Mouse (Mus musculus) limb, embryonic 15.5 days (tissue): ENCODE data around the gene Usp25. TPM values are rescaled to one million over a fixed set of nuclear protein-coding genes. Genes with fewer than 3 reads are reported as not detected.

Experiments used
- ATAC-seq: fragments of 200-750 bp; cut with Nextera tagmentation; 2 replicates; pipeline ENCODE4 v1.8.0; 2017; ENCODE audit warnings: low read depth, moderate TSS enrichment; ENCODE audit not compliant: insufficient number of reproducible peaks, low FRiP score, low TSS enrichment
- H3K27ac ChIP-seq: fragments of 300-500 bp; sonication (generic); 2 replicates; pipeline ENCODE4 v1.5.1; 2015; ENCODE audit warnings: moderate library complexity, mild to moderate bottlenecking, inconsistent platforms
- H3K27me3 ChIP-seq: fragments of 300-500 bp; sonication (generic); 2 replicates; pipeline ENCODE4 v1.6.1; 2015; ENCODE audit warnings: inconsistent platforms
- H3K36me3 ChIP-seq: fragments of 300-500 bp; sonication (generic); 2 replicates; pipeline ENCODE4 v1.6.1; 2015; ENCODE audit warnings: inconsistent platforms
- H3K4me1 ChIP-seq: fragments of 300-500 bp; sonication (generic); 2 replicates; pipeline ENCODE4 v1.6.1; 2015; ENCODE audit warnings: inconsistent platforms
- H3K4me2 ChIP-seq: fragments of 300-500 bp; sonication (generic); 2 replicates; pipeline ENCODE4 v1.6.1; 2015; ENCODE audit warnings: mild to moderate bottlenecking, inconsistent platforms
- H3K4me3 ChIP-seq: fragments of 300-500 bp; sonication (generic); 2 replicates; pipeline ENCODE4 v1.5.1; 2015; ENCODE audit warnings: mild to moderate bottlenecking, inconsistent platforms
- H3K9ac ChIP-seq: fragments of 300-500 bp; sonication (generic); 2 replicates; pipeline ENCODE4 v1.6.1; 2015; ENCODE audit warnings: inconsistent platforms
- H3K9me3 ChIP-seq: fragments of 300-500 bp; sonication (generic); 2 replicates; pipeline ENCODE4 v1.6.1; 2016; ENCODE audit warnings: inconsistent platforms
- WGBS: fragments of 180-500 bp; shearing (Covaris S2); methylation state at CpG from one replicate; pipeline ENCODE4 v1.1.7; 2015; 5-methylcytosine and 5-hydroxymethylcytosine counted together
- polyA plus RNA-seq: library from polyadenylated mRNA; unstranded; fragments of >200 nt; fragmentation: Nextera tagmentation; extraction: Ambion mirVana; gene quantifications from 2 replicates; pipeline ENCODE4 v1.2.1, GENCODE M21; 2015

Usp25 gene
- polyA plus RNA-seq, 1 experiment from 2014 or later = 21.9 TPM

GRCm38 (mm10) chr16:77017931-77018330 lies 4.4 kb downstream of the Usp25 start:
- no peak for ATAC-seq
- no peak overlapping the region for H3K4me3 ChIP-seq
- no peaks in the 10 kb centered on the region for H3K36me3 ChIP-seq
- WGBS = 68% methylated on average over 7 of the region's 7 CpGs
- H3K4me2 ChIP-seq = no peak overlapping the region
- H3K27me3 ChIP-seq = no peaks in the 10 kb centered on the region
- peaks cover 24% of the 10 kb centered on the region for H3K4me1 ChIP-seq
- H3K27ac ChIP-seq = no peak overlapping the region
- no peak overlapping the region for H3K9ac ChIP-seq
- no peaks in the 10 kb centered on the region for H3K9me3 ChIP-seq

- WGBS = 68% methylated on average over 3 of the region's 3 CpGs
- Histone ChIP-seq H3K4me3 (no peak overlapping the region), H3K9me3 (no peaks in the 10 kb centered on the region), H3K4me2 (no peak overlapping the region), H3K36me3 (peaks cover 9% of the 10 kb centered on the region), H3K27me3 (no peaks in the 10 kb centered on the region), H3K27ac (no peak overlapping the region), H3K4me1 (peaks cover 16% of the 10 kb centered on the region), H3K9ac (no peak overlapping the region)
- no peak for ATAC-seq
Measured at GRCm38 (mm10) chr16:77020190-77020589, 6.7 kb downstream of the Usp25 start.

- ATAC-seq = no peak
- Histone ChIP-seq H3K9me3 (no peaks in the 10 kb centered on the region), H3K4me1 (peaks cover 20% of the 10 kb centered on the region), H3K27me3 (no peaks in the 10 kb centered on the region), H3K4me3 (no peak overlapping the region), H3K4me2 (no peak overlapping the region), H3K9ac (no peak overlapping the region), H3K36me3 (peaks cover 14% of the 10 kb centered on the region), H3K27ac (no peak overlapping the region)
- WGBS = 82% methylated on average over 7 of the region's 7 CpGs
Measured at GRCm38 (mm10) chr16:77023627-77024379, 10.3 kb downstream of the Usp25 start.

- Histone ChIP-seq H3K27me3 (no peaks in the 10 kb centered on the region), H3K9me3 (no peaks in the 10 kb centered on the region), H3K4me1 (peaks cover 27% of the 10 kb centered on the region), H3K27ac (no peak overlapping the region), H3K36me3 (peaks cover 14% of the 10 kb centered on the region), H3K4me3 (no peak overlapping the region), H3K9ac (no peak overlapping the region), H3K4me2 (no peak overlapping the region)
- ATAC-seq = no peak
- WGBS = 95% methylated on average over 4 of the region's 4 CpGs
Measured at GRCm38 (mm10) chr16:77026099-77026498, 12.6 kb downstream of the Usp25 start.

- Histone ChIP-seq H3K4me3 (no peak overlapping the region), H3K27me3 (no peaks in the 10 kb centered on the region), H3K36me3 (peaks cover 14% of the 10 kb centered on the region), H3K27ac (no peak overlapping the region), H3K4me2 (no peak overlapping the region), H3K9me3 (no peaks in the 10 kb centered on the region), H3K9ac (no peak overlapping the region), H3K4me1 (peaks cover 27% of the 10 kb centered on the region)
- no peak for ATAC-seq
- 93% methylated on average over 6 of the region's 6 CpGs for WGBS
Measured at GRCm38 (mm10) chr16:77026933-77027332, 13.4 kb downstream of the Usp25 start.

- peaks cover 27% of the 10 kb centered on the region for H3K4me1 ChIP-seq
- H3K4me2 ChIP-seq = peak overlapping the region; percentile 34
- no peak overlapping the region for H3K9ac ChIP-seq
- no peak for ATAC-seq
- 49% methylated on average over 14 of the region's 14 CpGs for WGBS
- no peaks in the 10 kb centered on the region for H3K27me3 ChIP-seq
- no peaks in the 10 kb centered on the region for H3K9me3 ChIP-seq
- H3K36me3 ChIP-seq = peaks cover 14% of the 10 kb centered on the region
- no peak overlapping the region for H3K27ac ChIP-seq
- H3K4me3 ChIP-seq = peak overlapping the region; percentile 8; the same call in 1 of the 2 replicates
Measured at GRCm38 (mm10) chr16:77027976-77028686, 14.6 kb downstream of the Usp25 start.

GRCm38 (mm10) chr16:77028687-77029417 lies 15.3 kb downstream of the Usp25 start:
- Histone ChIP-seq H3K27ac (0 out of 2 replicates have a peak overlapping the region, but pooled peaks have one; percentile 11), H3K9me3 (no peaks in the 10 kb centered on the region), H3K4me1 (peaks cover 27% of the 10 kb centered on the region), H3K4me2 (peak overlapping the region; percentile 34), H3K9ac (no peak overlapping the region), H3K36me3 (peaks cover 14% of the 10 kb centered on the region), H3K4me3 (peak overlapping the region; percentile 8; the same call in 1 of the 2 replicates), H3K27me3 (no peaks in the 10 kb centered on the region)
- no peak for ATAC-seq
- WGBS = 51% methylated on average over 10 of the region's 10 CpGs

GRCm38 (mm10) chr16:77030435-77030834 lies 16.9 kb downstream of the Usp25 start:
- H3K9ac ChIP-seq = no peak overlapping the region
- no peaks in the 10 kb centered on the region for H3K9me3 ChIP-seq
- H3K27me3 ChIP-seq = no peaks in the 10 kb centered on the region
- H3K4me1 ChIP-seq = peaks cover 27% of the 10 kb centered on the region
- ATAC-seq = no peak
- no peak overlapping the region for H3K27ac ChIP-seq
- no peak overlapping the region for H3K4me2 ChIP-seq
- H3K36me3 ChIP-seq = 0 out of 2 replicates have a peak, but pooled peaks cover 5% of the 10 kb centered on the region
- H3K4me3 ChIP-seq = no peak overlapping the region
- WGBS = 59% methylated on average over 2 of the region's 2 CpGs

GRCm38 (mm10) chr16:77034329-77034728 lies 20.8 kb downstream of the Usp25 start:
- no peak overlapping the region for H3K4me2 ChIP-seq
- H3K27ac ChIP-seq = no peak overlapping the region
- H3K27me3 ChIP-seq = no peaks in the 10 kb centered on the region
- peaks cover 12% of the 10 kb centered on the region for H3K4me1 ChIP-seq
- no peaks in the 10 kb centered on the region for H3K9me3 ChIP-seq
- no peak overlapping the region for H3K4me3 ChIP-seq
- peaks cover 13% of the 10 kb centered on the region; the same call in 1 of the 2 replicates for H3K36me3 ChIP-seq
- no peak overlapping the region for H3K9ac ChIP-seq
- no peak for ATAC-seq
- WGBS = 81% methylated on average over 5 of the region's 5 CpGs

- Histone ChIP-seq H3K4me1 (peaks cover 9% of the 10 kb centered on the region), H3K36me3 (peaks cover 13% of the 10 kb centered on the region; the same call in 1 of the 2 replicates), H3K9ac (no peak overlapping the region), H3K9me3 (no peaks in the 10 kb centered on the region), H3K4me2 (no peak overlapping the region), H3K4me3 (no peak overlapping the region), H3K27ac (no peak overlapping the region), H3K27me3 (no peaks in the 10 kb centered on the region)
- WGBS = 81% methylated on average over 8 of the region's 8 CpGs
- ATAC-seq = no peak
Measured at GRCm38 (mm10) chr16:77034751-77035150, 21.2 kb downstream of the Usp25 start.

- Histone ChIP-seq H3K4me1 (no peaks in the 10 kb centered on the region), H3K27me3 (no peaks in the 10 kb centered on the region), H3K9ac (no peak overlapping the region), H3K36me3 (peaks cover 10% of the 10 kb centered on the region; the same call in 1 of the 2 replicates), H3K27ac (no peak overlapping the region), H3K9me3 (no peaks in the 10 kb centered on the region), H3K4me3 (no peak overlapping the region), H3K4me2 (no peak overlapping the region)
- ATAC-seq = no peak
- WGBS = 78% methylated on average over 5 of the region's 5 CpGs
Measured at GRCm38 (mm10) chr16:77041573-77041972, 28.1 kb downstream of the Usp25 start.
